Mouse (Mus musculus) MEL (cell line): ENCODE results near the gene Dok4. TPM values are rescaled to one million over a fixed set of nuclear protein-coding genes. Genes with fewer than 3 reads are reported as not detected.

Experiments
- DNase-seq: peaks from one replicate; pipeline ENCODE4 v3.0.0; 2011; ENCODE audit warnings: low read depth, low spot score
- H3K27ac ChIP-seq: 2 replicates; pipeline ENCODE4 v1.5.1; 2012; ENCODE audit warnings: low read depth, mild to moderate bottlenecking, control low read depth, low read length, moderate library complexity; ENCODE audit not compliant: control insufficient read depth
- H3K27me3 ChIP-seq, 2 experiments: fragments of 150-350 bp in 1 of 2; sonication (generic) in 1 of 2; 2 replicates each; pipeline ENCODE4 v1.6.1; 2012; ENCODE audit warnings: low read length in 2 of 2, mild to moderate bottlenecking in 2 of 2, improper control_type of control experiment in 1 of 2, moderate library complexity in 1 of 2; ENCODE audit not compliant: insufficient read depth in 2 of 2, control insufficient read depth in 1 of 2
- H3K36me3 ChIP-seq, 2 experiments: 2 replicates each; pipeline ENCODE4 v1.6.1; 2012 to 2014; ENCODE audit warnings: low read length in 2 of 2, improper control_type of control experiment in 1 of 2, inconsistent platforms in 1 of 2, mild to moderate bottlenecking in 1 of 2; ENCODE audit not compliant: insufficient read depth in 2 of 2, control insufficient read depth in 1 of 2
- H3K4me1 ChIP-seq, 2 experiments: fragments of 150-350 bp in 1 of 2; sonication (generic) in 1 of 2; 2 replicates each; pipeline ENCODE4 v1.6.1; 2012; ENCODE audit warnings: low read length in 2 of 2, improper control_type of control experiment in 1 of 2, mild to moderate bottlenecking in 1 of 2; ENCODE audit not compliant: insufficient read depth in 2 of 2, control insufficient read depth in 1 of 2
- H3K4me3 ChIP-seq, 2 experiments: fragments of 150-350 bp in 1 of 2; sonication (generic) in 1 of 2; 2 replicates each; pipeline ENCODE4 v1.5.1; 2012; ENCODE audit warnings: low read depth in 2 of 2, low read length in 2 of 2, mild to moderate bottlenecking in 2 of 2, moderate library complexity in 2 of 2, control low read depth in 1 of 2, improper control_type of control experiment in 1 of 2; ENCODE audit not compliant: control insufficient read depth in 1 of 2, insufficient read depth in 1 of 2
- H3K79me2 ChIP-seq: 2 replicates; pipeline ENCODE4 v1.6.1; 2012; ENCODE audit warnings: mild to moderate bottlenecking, low read length, moderate library complexity; ENCODE audit not compliant: control insufficient read depth, poor library complexity, insufficient read depth
- H3K9ac ChIP-seq: 2 replicates; pipeline ENCODE4 v1.6.1; 2012; ENCODE audit warnings: low read depth, mild to moderate bottlenecking, control low read depth, low read length, moderate library complexity; ENCODE audit not compliant: control insufficient read depth, poor library complexity, severe bottlenecking
- H3K9me3 ChIP-seq: fragments of 150-350 bp; sonication (generic); replicated peaks from 2 replicates; pipeline ENCODE4 v1.6.1; 2012; ENCODE audit warnings: mild to moderate bottlenecking, low read length, improper control_type of control experiment, moderate library complexity; ENCODE audit not compliant: insufficient read depth
- BHLHE40 ChIP-seq: IDR thresholded peaks from 2 replicates; pipeline ENCODE4 v1.6.1; 2012; ENCODE audit warnings: low read depth, mild to moderate bottlenecking, inconsistent platforms, low read length, improper control_type of control experiment, borderline replicate concordance
- CTCF ChIP-seq, 3 experiments: IDR thresholded peaks in 2 of 3; conservative IDR thresholded peaks in 1 of 3; 2 replicates each; pipeline ENCODE4 v1.5.1; 2011 to 2012; ENCODE audit warnings: low read length in 3 of 3, low read depth in 2 of 3, mild to moderate bottlenecking in 2 of 3, improper control_type of control experiment in 1 of 3, inconsistent platforms in 1 of 3, mixed read lengths in 1 of 3, moderate library complexity in 1 of 3; ENCODE audit not compliant: control insufficient read depth in 1 of 3, insufficient read depth in 1 of 3, poor library complexity in 1 of 3, severe bottlenecking in 1 of 3
- ELF1 ChIP-seq: IDR thresholded peaks from 2 replicates; pipeline ENCODE4 v1.6.1; 2014; ENCODE audit warnings: low read depth, mild to moderate bottlenecking, inconsistent platforms, low read length, improper control_type of control experiment, moderate library complexity
- EP300 ChIP-seq, 2 experiments: IDR thresholded peaks; 2 replicates each; pipeline ENCODE4 v1.6.1; 2011; ENCODE audit warnings: improper control_type of control experiment in 2 of 2, low read length in 2 of 2, low read depth in 1 of 2, mild to moderate bottlenecking in 1 of 2
- ETS1 ChIP-seq: IDR thresholded peaks from 2 replicates; pipeline ENCODE4 v1.6.1; 2012; ENCODE audit warnings: low read depth, mild to moderate bottlenecking, inconsistent platforms, low read length, improper control_type of control experiment, moderate library complexity
- GABPA ChIP-seq: IDR thresholded peaks from 2 replicates; pipeline ENCODE4 v1.6.1; 2012; ENCODE audit warnings: low read depth, mild to moderate bottlenecking, inconsistent platforms, low read length, improper control_type of control experiment, moderate library complexity
- GATA1 ChIP-seq: IDR thresholded peaks from 2 replicates; pipeline ENCODE4 v1.6.1; 2011; ENCODE audit warnings: low read depth, low read length, improper control_type of control experiment
- MAFK ChIP-seq: IDR thresholded peaks from 2 replicates; pipeline ENCODE4 v1.6.1; 2011; ENCODE audit warnings: low read depth, mild to moderate bottlenecking, low read length, improper control_type of control experiment, borderline replicate concordance
- MAX ChIP-seq: IDR thresholded peaks from 2 replicates; pipeline ENCODE4 v1.6.1; 2011; ENCODE audit warnings: low read length, improper control_type of control experiment
- MAZ ChIP-seq: IDR thresholded peaks from 2 replicates; pipeline ENCODE4 v1.6.1; 2012; ENCODE audit warnings: low read depth, mild to moderate bottlenecking, inconsistent platforms, low read length, improper control_type of control experiment
- MXI1 ChIP-seq: IDR thresholded peaks from 2 replicates; pipeline ENCODE4 v1.6.1; 2011; ENCODE audit warnings: mild to moderate bottlenecking, low read depth, low read length, improper control_type of control experiment
- MYB ChIP-seq: IDR thresholded peaks from 2 replicates; pipeline ENCODE4 v1.6.1; 2011; ENCODE audit warnings: mild to moderate bottlenecking, low read depth, low read length, improper control_type of control experiment
- NRF1 ChIP-seq: IDR thresholded peaks from 2 replicates; pipeline ENCODE4 v1.6.1; 2014; ENCODE audit warnings: low read depth, mild to moderate bottlenecking, inconsistent platforms, low read length, improper control_type of control experiment, moderate library complexity; ENCODE audit not compliant: poor library complexity, insufficient read depth, severe bottlenecking
- RAD21 ChIP-seq: IDR thresholded peaks from 2 replicates; pipeline ENCODE4 v1.6.1; 2011; ENCODE audit warnings: mild to moderate bottlenecking, low read depth, low read length, improper control_type of control experiment
- RCOR1 ChIP-seq: IDR thresholded peaks from 2 replicates; pipeline ENCODE4 v1.6.1; 2012; ENCODE audit warnings: low read depth, mild to moderate bottlenecking, inconsistent platforms, low read length, improper control_type of control experiment
- SIN3A ChIP-seq: IDR thresholded peaks from 2 replicates; pipeline ENCODE4 v1.6.1; 2012; ENCODE audit warnings: low read length, improper control_type of control experiment, inconsistent platforms
- SMC3 ChIP-seq: IDR thresholded peaks from 2 replicates; pipeline ENCODE4 v1.6.1; 2011; ENCODE audit warnings: low read depth, low read length, improper control_type of control experiment
- TAL1 ChIP-seq: IDR thresholded peaks from 2 replicates; pipeline ENCODE4 v1.6.1; 2012; ENCODE audit warnings: mild to moderate bottlenecking, inconsistent platforms, low read length, moderate library complexity, mixed read lengths
- TBP ChIP-seq: IDR thresholded peaks from 2 replicates; pipeline ENCODE4 v1.8.0; 2011; ENCODE audit warnings: low read depth, low read length, improper control_type of control experiment
- TCF12 ChIP-seq: IDR thresholded peaks from 2 replicates; pipeline ENCODE4 v1.6.1; 2014; ENCODE audit warnings: low read depth, mild to moderate bottlenecking, inconsistent platforms, low read length, improper control_type of control experiment, moderate library complexity
- UBTF ChIP-seq: IDR thresholded peaks from 2 replicates; pipeline ENCODE4 v1.6.1; 2012; ENCODE audit warnings: low read depth, mild to moderate bottlenecking, inconsistent platforms, low read length, improper control_type of control experiment, moderate library complexity, borderline replicate concordance; ENCODE audit not compliant: insufficient read depth
- USF1 ChIP-seq: IDR thresholded peaks from 2 replicates; pipeline ENCODE4 v1.6.1; 2014; ENCODE audit warnings: low read depth, mild to moderate bottlenecking, inconsistent platforms, low read length, improper control_type of control experiment, moderate library complexity
- USF2 ChIP-seq, 2 experiments: IDR thresholded peaks; 2 replicates each; pipeline ENCODE4 v1.6.1; 2011 to 2012; ENCODE audit warnings: improper control_type of control experiment in 2 of 2, low read length in 2 of 2, borderline replicate concordance in 1 of 2, inconsistent platforms in 1 of 2, low read depth in 1 of 2, mild to moderate bottlenecking in 1 of 2; ENCODE audit not compliant: insufficient read depth in 1 of 2
- ZC3H11A ChIP-seq: IDR thresholded peaks from 2 replicates; pipeline ENCODE4 v1.6.1; 2012; ENCODE audit warnings: low read depth, mild to moderate bottlenecking, inconsistent platforms, low read length, improper control_type of control experiment
- ZKSCAN1 ChIP-seq: IDR thresholded peaks from 2 replicates; pipeline ENCODE4 v1.6.1; 2012; ENCODE audit warnings: low read depth, mild to moderate bottlenecking, inconsistent platforms, low read length, improper control_type of control experiment, moderate library complexity
- ZNF384 ChIP-seq: IDR thresholded peaks from 2 replicates; pipeline ENCODE4 v1.6.1; 2012; ENCODE audit warnings: low read depth, mild to moderate bottlenecking, inconsistent platforms, low read length, improper control_type of control experiment
- polyA plus RNA-seq, 2 experiments: library from polyadenylated mRNA; stranded (reverse) in 1 of 2; unstranded in 1 of 2; fragments of >175 nt in 1 of 2; fragments of >200 nt in 1 of 2; gene quantifications; 2 replicates each; pipeline versions ENCODE4 v1.2.1 to v1.2.4; 2012; ENCODE audit warnings: low replicate concordance in 2 of 2, low read depth in 1 of 2; ENCODE audit not compliant: insufficient read length in 2 of 2, insufficient read depth in 1 of 2, missing spikeins in 1 of 2
- total RNA-seq: library from RNA; depleted of rRNA; stranded (reverse); fragments of 300-350 nt; gene quantifications from 2 replicates; pipeline ENCODE4 v1.2.3, GENCODE M21; 2012

Dok4 gene
- total and polyA plus RNA-seq, 3 experiments = 1.5 to 3.2 TPM; not detected in 1

GRCm38 (mm10) chr8:94875096-94875870 lies 847 bp downstream of the Dok4 start:
- H3K9ac ChIP-seq = peak overlapping the region; percentile 64
- peaks cover 0 to 6% of the 10 kb centered on the region in 2 experiments; a peak in 2 of 4 replicates for H3K36me3 ChIP-seq
- no peaks in the 10 kb centered on the region for H3K9me3 ChIP-seq
- peaks cover 2 to 12% of the 10 kb centered on the region in 2 experiments for H3K4me1 ChIP-seq
- no peak overlapping the region for H3K27ac ChIP-seq
- DNase-seq = no peak
- H3K27me3 ChIP-seq = peaks cover 8 to 11% of the 10 kb centered on the region in 2 experiments
- H3K4me3 ChIP-seq = peak overlapping the region; percentile 54 to 79
- no peaks in the 10 kb centered on the region for H3K79me2 ChIP-seq
- TF ChIP-seq RCOR1 (no peak), TCF12 (no peak), GATA1 (no peak), USF1 (no peak), USF2 (IDR thresholded peaks at IDR 0.05; ENCODE audit: borderline replicate concordance in 1 of 2, insufficient read depth in 1 of 2, low read depth in 1 of 2, low read length in 2 of 2) (no peak)

GRCm38 (mm10) chr8:94874358-94874757 lies 1.8 kb downstream of the Dok4 start:
- DNase-seq = peak; percentile 80
- Histone ChIP-seq H3K79me2 (no peaks in the 10 kb centered on the region), H3K4me3 (no peak overlapping the region), H3K36me3 (peaks cover 0 to 6% of the 10 kb centered on the region in 2 experiments; a peak in 2 of 4 replicates), H3K27me3 (peaks cover 4 to 6% of the 10 kb centered on the region in 2 experiments), H3K9me3 (no peaks in the 10 kb centered on the region), H3K27ac (no peak overlapping the region), H3K4me1 (peaks cover 2 to 12% of the 10 kb centered on the region in 2 experiments), H3K9ac (no peak overlapping the region)
- no peak for TF ChIP-seq TAL1
- no peak for TF ChIP-seq ZKSCAN1
- no peak for TF ChIP-seq SIN3A
- peak; percentile 64 for TF ChIP-seq SMC3
- no peak for TF ChIP-seq MAX
- TF ChIP-seq ELF1 = no peak
- no peak for TF ChIP-seq ZNF384
- no peak for TF ChIP-seq MXI1
- no peak for TF ChIP-seq MAFK
- TF ChIP-seq RCOR1 = no peak
- peak; percentile 25 for TF ChIP-seq RAD21
- no peak for TF ChIP-seq GABPA
- no peak for TF ChIP-seq TBP
- no peak for TF ChIP-seq EP300 (IDR thresholded peaks at IDR 0.05; ENCODE audit: low read depth in 1 of 2, low read length in 2 of 2)
- peak; percentile 50; the same call in 1 of the 2 replicates for TF ChIP-seq MAZ
- no peak for TF ChIP-seq MYB
- TF ChIP-seq UBTF = no peak
- TF ChIP-seq GATA1 = no peak
- no peak for TF ChIP-seq ETS1
- TF ChIP-seq TCF12 = no peak
- TF ChIP-seq NRF1 = no peak
- 0 out of 2 replicates have a peak, but pooled peaks have one; percentile 1 for TF ChIP-seq BHLHE40
- peak; percentile 80 to 97 (median 86) for TF ChIP-seq CTCF (IDR thresholded peaks at IDR 0.05 in 2 of 3, conservative IDR thresholded peaks at IDR 0.05 in 1 of 3; ENCODE audit: control insufficient read depth in 1 of 3, insufficient read depth in 1 of 3, low read depth in 2 of 3, low read length in 3 of 3, poor library complexity in 1 of 3, severe bottlenecking in 1 of 3)
- TF ChIP-seq ZC3H11A = no peak
